Mouse (Mus musculus) limb, embryonic 12.5 days (tissue): Measurements from ENCODE around the gene Jak2. TPM values are rescaled to one million over a fixed set of nuclear protein-coding genes. Genes with fewer than 3 reads are reported as not detected.

Experiments
- ATAC-seq: fragments of 200-750 bp; cut with Nextera tagmentation; 2 replicates; pipeline ENCODE4 v1.8.0; 2017; ENCODE audit warnings: low read depth, moderate TSS enrichment; ENCODE audit not compliant: insufficient number of reproducible peaks, insufficient read depth, low FRiP score, low TSS enrichment
- H3K27ac ChIP-seq: fragments of 300-500 bp; sonication (generic); 2 replicates; pipeline ENCODE4 v1.5.1; 2016; ENCODE audit warnings: mild to moderate bottlenecking, moderate library complexity
- H3K27me3 ChIP-seq: fragments of 300-500 bp; sonication (generic); 2 replicates; pipeline ENCODE4 v1.6.1; 2016; ENCODE audit warnings: mild to moderate bottlenecking, moderate library complexity
- H3K36me3 ChIP-seq: fragments of 300-500 bp; sonication (generic); 2 replicates; pipeline ENCODE4 v1.6.1; 2016; ENCODE audit warnings: mild to moderate bottlenecking, moderate library complexity
- H3K4me1 ChIP-seq: fragments of 300-500 bp; sonication (generic); replicated peaks from 2 replicates; pipeline ENCODE4 v1.6.1; 2016
- H3K4me2 ChIP-seq: fragments of 300-500 bp; sonication (generic); 2 replicates; pipeline ENCODE4 v1.6.1; 2016; ENCODE audit warnings: mild to moderate bottlenecking, moderate library complexity
- H3K4me3 ChIP-seq: fragments of 300-500 bp; sonication (generic); replicated peaks from 2 replicates; pipeline ENCODE4 v1.5.1; 2016; ENCODE audit warnings: mild to moderate bottlenecking
- H3K9ac ChIP-seq: fragments of 300-500 bp; sonication (generic); replicated peaks from 2 replicates; pipeline ENCODE4 v1.6.1; 2016; ENCODE audit warnings: mild to moderate bottlenecking, moderate library complexity
- H3K9me3 ChIP-seq: fragments of 300-500 bp; sonication (generic); 2 replicates; pipeline ENCODE4 v1.6.1; 2016; ENCODE audit warnings: mild to moderate bottlenecking, moderate library complexity
- WGBS: fragments of 180-500 bp; shearing (Covaris S2); methylation state at CpG from one replicate; pipeline ENCODE4 v1.1.7; 2016; 5-methylcytosine and 5-hydroxymethylcytosine counted together
- polyA plus RNA-seq: library from polyadenylated mRNA; unstranded; fragments of >200 nt; fragmentation: Nextera tagmentation; extraction: Ambion mirVana; gene quantifications from 2 replicates; pipeline ENCODE4 v1.2.1, GENCODE M21; 2016

The Jak2 gene
- polyA plus RNA-seq, 1 experiment from 2014 or later, result 12.3 TPM

- no peak for ATAC-seq
- WGBS, result 41% methylated on average over 13 of the region's 13 CpGs
These were observed 110.7 kb downstream of the Jak2 start for GRCm38 (mm10) chr19:29362173-29362930.

More at GRCm38 (mm10) chr19:29362173-29362930, 110.7 kb downstream of the Jak2 start:
- peak overlapping the region; percentile 68 for H3K4me2 ChIP-seq
- no peaks in the 10 kb centered on the region for H3K9me3 ChIP-seq
- H3K27ac ChIP-seq, result no peak overlapping the region
- peaks cover 12% of the 10 kb centered on the region; the same call in 1 of the 2 replicates for H3K4me1 ChIP-seq
- H3K4me3 ChIP-seq, result peak overlapping the region; percentile 54
- peaks cover 8% of the 10 kb centered on the region; the same call in 1 of the 2 replicates for H3K27me3 ChIP-seq
- no peaks in the 10 kb centered on the region for H3K36me3 ChIP-seq
- H3K9ac ChIP-seq, result 0 out of 2 replicates have a peak overlapping the region, but pooled peaks have one; percentile 9

Other genes starting within 250 kb of the Jak2 start
- 71.8 and 73.2 TPM in 2 replicates for gene Ak3, start 203.9 kb upstream of the Jak2 start, polyA plus RNA-seq
- gene Rcl1, start 150.5 kb upstream of the Jak2 start, polyA plus RNA-seq, result 59.3 and 61.5 TPM in 2 replicates
- 7.3 and 7.8 TPM in 2 replicates for gene Insl6, start 73.5 kb downstream of the Jak2 start, polyA plus RNA-seq
- 0.30 and 0.60 TPM in 2 replicates for gene Rln1, start 82.8 kb downstream of the Jak2 start, polyA plus RNA-seq
- gene Plgrkt, start 115.6 kb downstream of the Jak2 start, polyA plus RNA-seq, result 50.2 and 51.5 TPM in 2 replicates
- gene Cd274, start 115.6 kb downstream of the Jak2 start, polyA plus RNA-seq, result 0.13 and 0.21 TPM in 2 replicates
- not detected in 2 replicates for gene Pdcd1lg2, start 159.1 kb downstream of the Jak2 start, polyA plus RNA-seq